Mouse (Mus musculus) olfactory bulb, adult 2 months (tissue): Measurements from ENCODE around the gene Klhl36. TPM values are rescaled to one million over a fixed set of nuclear protein-coding genes. Genes with fewer than 3 reads are reported as not detected.
"Not testable (repeated sequence)": the region's sequence is repeated elsewhere in the genome, so short reads cannot be mapped to it uniquely, and the experiment has no call there.

Experiments used
- H3K27ac ChIP-seq: fragments of 200-500 bp; 2 replicates; pipeline ENCODE4 v1.5.1; 2012; ENCODE audit warnings: low read depth, low read length; ENCODE audit not compliant: insufficient read depth
- H3K4me1 ChIP-seq: fragments of 200-500 bp; 2 replicates; pipeline ENCODE4 v1.6.1; 2012; ENCODE audit warnings: low read length; ENCODE audit not compliant: control insufficient read depth, insufficient read depth
- H3K4me3 ChIP-seq: fragments of 200-500 bp; 2 replicates; pipeline ENCODE4 v1.5.1; 2012; ENCODE audit warnings: mild to moderate bottlenecking, low read depth, low read length, moderate library complexity; ENCODE audit not compliant: insufficient read depth
- CTCF ChIP-seq: fragments of 200-500 bp; IDR thresholded peaks from 2 replicates; pipeline ENCODE4 v1.5.1; 2012; ENCODE audit warnings: low read depth, mild to moderate bottlenecking, low read length, moderate library complexity; ENCODE audit not compliant: insufficient read depth
- POLR2A ChIP-seq: fragments of 200-500 bp; IDR thresholded peaks from 2 replicates; pipeline ENCODE4 v1.6.1; 2012; ENCODE audit warnings: mild to moderate bottlenecking, low read depth, low read length, moderate library complexity; ENCODE audit not compliant: insufficient read depth
- WGBS: fragments of 180-500 bp; shearing (Covaris S2); methylation state at CpG from one replicate; pipeline ENCODE4 v1.1.7; 2018; 5-methylcytosine and 5-hydroxymethylcytosine counted together
- polyA plus RNA-seq: library from polyadenylated mRNA; stranded (reverse); fragments of >200 nt; gene quantifications from 2 replicates; pipeline ENCODE4 v1.2.4, GENCODE M21; 2012; ENCODE audit warnings: low replicate concordance; ENCODE audit not compliant: missing spikeins, insufficient read depth, insufficient read length

Klhl36 gene
- polyA plus RNA-seq, 1 experiment: not detected

DNA sequence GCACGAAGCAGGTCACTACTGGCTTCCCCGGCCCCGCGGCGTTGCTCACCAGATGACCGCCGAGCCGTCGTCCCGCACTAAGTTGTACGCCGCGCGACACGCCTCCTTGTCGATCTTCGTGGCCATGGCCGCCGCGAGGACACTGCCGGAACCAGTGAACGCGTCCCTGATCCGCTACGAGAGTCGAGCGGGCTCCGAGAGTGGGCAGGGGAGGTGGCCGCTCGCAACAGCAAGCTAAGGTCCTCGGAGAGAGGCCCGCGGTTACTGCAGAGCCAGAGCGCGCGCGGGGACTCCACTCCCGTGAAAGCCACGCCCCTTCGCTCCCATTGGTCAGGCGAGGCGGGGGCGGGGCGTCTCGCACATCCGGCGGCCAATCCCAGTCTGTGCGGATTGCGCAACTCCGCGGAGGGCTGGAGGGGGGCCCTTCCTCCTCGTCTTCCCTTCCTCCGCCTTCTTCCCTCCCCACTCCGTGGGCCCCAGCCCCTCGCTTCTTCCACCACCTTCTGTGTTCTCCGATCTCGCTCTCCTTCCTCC is 21.7 kb upstream of the Klhl36 start, which contains the start of gene Cotl1:
Gene Cotl1, minus strand, starts transcription at position 270 of the 534 bp plus-strand sequence.
- peak within 1 kb of the TSS; percentile 94 for H3K27ac ChIP-seq
- TF ChIP-seq POLR2A (peak; percentile 99), CTCF (no peak)
- under 1% methylated on average over 52 of the region's 57 CpGs for WGBS
- peak within 1 kb of the TSS; percentile 85 for H3K4me3 ChIP-seq
- peaks cover 34% of the 10 kb centered on the region for H3K4me1 ChIP-seq

DNA sequence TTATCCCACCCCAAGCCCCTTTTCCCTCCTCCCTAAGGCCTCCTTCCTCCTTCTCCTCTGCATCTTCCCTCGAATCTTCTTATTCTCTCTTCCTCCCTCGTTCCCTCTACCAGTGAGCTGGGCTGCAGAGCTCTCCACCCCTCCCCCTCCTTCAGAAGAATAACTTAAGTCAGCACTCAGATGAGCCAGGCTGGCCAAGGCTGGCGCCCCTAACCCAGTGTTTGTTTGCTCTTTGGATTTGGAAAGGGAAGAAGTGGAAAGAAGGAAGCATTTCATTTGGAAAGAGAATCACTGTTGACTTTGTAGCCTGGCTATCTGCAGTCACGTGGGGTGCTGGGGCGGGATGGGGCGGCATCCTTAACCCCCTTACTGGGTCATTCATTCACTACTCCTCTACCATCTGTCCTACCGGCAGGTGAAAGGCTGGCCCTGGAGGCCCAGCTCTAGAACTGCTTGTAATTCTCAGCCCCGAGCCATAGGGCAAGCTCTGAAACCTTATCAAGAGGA is 21.1 kb upstream of the Klhl36 start:
- TF ChIP-seq CTCF: no peak
- no peak for TF ChIP-seq POLR2A
- WGBS: 23% methylated on average over 8 of the region's 8 CpGs
- H3K4me1 ChIP-seq: peaks cover 34% of the 10 kb centered on the region
- peak overlapping the region; percentile 94 for H3K27ac ChIP-seq
- H3K4me3 ChIP-seq: peak overlapping the region; percentile 56

DNA sequence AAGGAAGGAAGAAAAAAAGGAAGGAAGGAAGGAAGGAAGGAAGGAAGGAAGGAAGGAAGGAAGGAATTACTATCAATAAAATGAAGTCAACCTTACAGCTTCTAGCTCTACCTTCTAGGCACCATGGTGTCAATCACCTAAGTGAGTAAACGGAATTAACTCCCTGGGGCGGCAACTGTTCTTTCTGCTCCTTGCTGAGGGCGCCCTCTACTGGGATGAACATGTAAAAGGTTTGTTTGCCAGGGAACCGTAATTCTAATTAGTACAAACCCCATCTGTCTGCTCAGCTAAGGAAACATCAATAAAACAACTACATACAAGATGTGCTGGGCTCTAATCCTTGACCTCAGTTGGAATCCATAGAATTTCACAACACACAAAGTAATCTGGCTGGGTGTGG is 18.6 kb upstream of the Klhl36 start:
- Histone ChIP-seq H3K4me3 (no peak overlapping the region), H3K27ac (no peak overlapping the region), H3K4me1 (peaks cover 18% of the 10 kb centered on the region)
- TF ChIP-seq POLR2A: no peak
- no peak for TF ChIP-seq CTCF
- under 1% methylated on average over 4 of the region's 4 CpGs for WGBS

DNA sequence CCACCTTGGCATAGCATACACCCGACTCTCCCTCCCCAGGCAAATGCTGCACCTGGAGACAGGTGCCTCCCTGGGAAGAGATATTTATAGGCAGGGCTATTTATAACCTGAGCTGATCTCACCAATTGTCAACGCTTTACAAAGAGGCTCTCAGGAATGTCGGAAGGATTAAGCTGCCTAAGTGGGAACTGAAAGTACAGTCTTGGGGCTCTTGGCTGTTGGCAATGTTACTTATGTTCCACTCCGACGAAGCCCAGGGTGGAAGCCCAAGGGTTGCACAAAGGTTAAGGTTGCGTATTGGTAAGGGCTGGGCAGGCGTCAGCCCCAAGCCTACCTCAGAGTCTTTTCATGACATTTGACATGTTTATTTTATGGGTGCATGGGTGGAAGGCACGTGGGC is 17.5 kb upstream of the Klhl36 start:
- no peak overlapping the region for H3K4me3 ChIP-seq
- H3K27ac ChIP-seq: no peak overlapping the region
- TF ChIP-seq POLR2A (no peak), CTCF (no peak)
- H3K4me1 ChIP-seq: peaks cover 11% of the 10 kb centered on the region
- 41% methylated on average over 8 of the region's 8 CpGs for WGBS

DNA sequence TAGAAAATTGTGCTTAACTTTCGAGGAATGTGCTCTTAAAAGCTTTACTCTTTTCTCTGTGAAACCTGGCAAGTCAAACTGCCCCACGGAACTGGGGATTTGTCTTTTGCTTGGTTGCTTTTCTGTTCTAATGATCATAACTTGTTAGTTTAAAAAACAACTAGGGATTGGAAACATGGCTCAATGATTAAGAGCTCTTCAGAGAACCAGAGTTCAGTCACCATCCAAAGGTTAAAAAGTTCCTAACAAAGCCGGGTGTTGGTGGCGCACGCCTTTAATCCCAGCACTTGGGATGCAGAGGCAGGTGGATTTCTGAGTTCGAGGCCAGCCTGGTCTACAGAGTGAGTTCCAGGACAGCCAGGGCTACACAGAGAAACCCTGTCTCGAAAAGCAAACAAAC is 16.3 kb upstream of the Klhl36 start:
- not testable (repeated sequence) for H3K4me1 ChIP-seq, H3K27ac ChIP-seq, H3K4me3 ChIP-seq
- 87% methylated on average over 7 of the region's 7 CpGs for WGBS

DNA sequence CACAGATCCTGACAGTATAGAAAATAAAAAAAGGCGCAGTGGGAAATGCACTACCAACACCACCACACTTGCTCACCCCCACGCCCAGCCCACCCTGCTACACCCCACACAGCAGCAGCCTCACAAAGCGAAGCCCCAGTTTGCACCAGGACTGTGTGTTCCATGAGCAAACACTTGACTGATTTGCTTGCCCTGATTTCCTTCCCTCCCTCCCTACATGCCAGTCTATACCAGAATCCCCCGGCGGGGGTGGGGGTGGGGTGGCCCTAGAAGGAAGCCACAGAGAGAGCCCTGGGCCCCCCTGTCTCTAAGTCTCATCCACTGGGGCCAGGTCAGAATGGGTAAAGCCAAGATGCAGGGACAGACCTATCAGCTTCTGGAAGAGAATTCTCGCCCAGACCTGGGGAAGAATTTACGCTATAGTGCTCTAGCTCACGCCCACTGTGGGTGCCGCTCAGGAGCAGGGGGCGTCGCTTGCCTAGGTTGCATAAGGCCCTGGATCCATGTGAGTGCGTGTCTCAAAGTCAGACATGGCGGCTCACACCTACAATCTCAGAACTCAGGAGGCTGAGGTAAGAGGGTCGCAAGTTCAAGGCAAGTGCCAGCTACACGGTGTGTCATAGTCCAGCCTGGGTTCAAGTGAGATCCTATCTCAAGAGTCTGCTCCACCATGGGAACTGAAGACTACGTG is 14.7 kb upstream of the Klhl36 start:
- Histone ChIP-seq H3K4me1 (peaks cover 4% of the 10 kb centered on the region; the same call in 1 of the 2 replicates), H3K27ac (no peak overlapping the region), H3K4me3 (no peak overlapping the region)
- TF ChIP-seq POLR2A (no peak), CTCF (no peak)
- WGBS: 89% methylated on average over 16 of the region's 16 CpGs

DNA sequence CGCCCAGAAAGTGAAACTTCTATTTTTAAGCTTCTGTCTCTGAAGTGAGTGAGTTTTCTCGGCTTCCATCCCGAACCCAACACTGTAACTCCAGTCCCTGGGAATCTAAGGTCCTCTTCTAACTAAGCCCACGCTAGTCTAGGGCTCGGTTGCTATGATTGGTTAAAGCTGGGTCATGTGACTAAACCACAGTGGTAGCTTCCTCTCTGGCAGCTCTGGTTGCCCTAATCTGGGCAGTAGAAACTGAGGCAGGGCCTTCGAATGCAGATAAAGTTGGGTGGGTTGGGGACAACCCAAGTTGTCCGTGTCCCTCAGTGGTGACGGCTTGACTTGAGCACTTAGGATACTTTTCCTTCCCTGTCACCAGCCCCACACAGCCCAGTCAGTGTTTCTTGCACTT is 8.5 kb upstream of the Klhl36 start:
- no peak overlapping the region for H3K27ac ChIP-seq
- no peaks in the 10 kb centered on the region for H3K4me1 ChIP-seq
- no peak for TF ChIP-seq POLR2A
- no peak for TF ChIP-seq CTCF
- no peak overlapping the region for H3K4me3 ChIP-seq
- WGBS: 80% methylated on average over 8 of the region's 8 CpGs

DNA sequence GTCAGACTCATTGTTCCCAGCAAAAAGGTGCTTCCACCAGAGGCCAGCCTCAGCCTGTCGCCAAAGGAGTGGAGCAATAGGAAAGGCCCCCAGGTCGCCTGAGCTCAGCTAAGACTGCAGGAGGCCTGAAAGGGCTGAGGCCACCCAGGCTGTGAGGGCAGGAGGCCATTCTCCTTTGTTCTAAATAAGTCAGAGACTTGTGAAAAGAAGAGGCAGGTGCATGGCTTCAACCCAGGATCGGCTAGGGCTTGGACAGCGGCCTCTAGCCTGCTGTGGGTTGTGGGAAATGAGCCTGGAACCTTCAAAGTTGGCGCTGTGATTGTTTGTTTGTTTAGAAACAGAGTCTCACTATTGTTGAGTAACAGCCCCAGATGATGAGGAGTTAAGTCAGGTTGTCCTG is 8.0 kb upstream of the Klhl36 start:
- H3K4me3 ChIP-seq: no peak overlapping the region
- H3K27ac ChIP-seq: no peak overlapping the region
- TF ChIP-seq CTCF (no peak), POLR2A (no peak)
- no peaks in the 10 kb centered on the region for H3K4me1 ChIP-seq
- WGBS: 65% methylated on average over 5 of the region's 5 CpGs

DNA sequence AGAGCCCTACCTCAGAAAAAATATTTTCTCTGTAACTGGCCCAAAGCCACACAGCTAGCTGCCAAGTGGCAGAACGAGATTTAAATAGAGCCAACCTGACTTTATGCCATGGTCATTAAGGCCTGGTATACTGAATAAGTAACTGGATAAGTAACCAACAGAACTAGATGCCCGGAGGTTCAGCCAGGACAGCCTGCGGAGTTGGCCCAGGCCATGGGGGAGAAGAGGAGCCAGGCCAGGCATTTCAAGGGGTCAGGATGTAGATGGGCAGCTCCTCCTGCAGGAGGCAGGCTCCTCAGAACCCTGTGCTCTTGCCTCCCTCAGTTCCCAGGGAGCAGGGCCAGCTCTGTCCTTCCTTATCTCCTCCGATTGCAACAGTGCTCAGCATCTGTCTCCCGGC is 6.4 kb upstream of the Klhl36 start:
- Histone ChIP-seq H3K4me3 (no peak overlapping the region), H3K27ac (no peak overlapping the region), H3K4me1 (no peaks in the 10 kb centered on the region)
- WGBS: 82% methylated on average over 5 of the region's 5 CpGs
- TF ChIP-seq CTCF (no peak), POLR2A (no peak)

DNA sequence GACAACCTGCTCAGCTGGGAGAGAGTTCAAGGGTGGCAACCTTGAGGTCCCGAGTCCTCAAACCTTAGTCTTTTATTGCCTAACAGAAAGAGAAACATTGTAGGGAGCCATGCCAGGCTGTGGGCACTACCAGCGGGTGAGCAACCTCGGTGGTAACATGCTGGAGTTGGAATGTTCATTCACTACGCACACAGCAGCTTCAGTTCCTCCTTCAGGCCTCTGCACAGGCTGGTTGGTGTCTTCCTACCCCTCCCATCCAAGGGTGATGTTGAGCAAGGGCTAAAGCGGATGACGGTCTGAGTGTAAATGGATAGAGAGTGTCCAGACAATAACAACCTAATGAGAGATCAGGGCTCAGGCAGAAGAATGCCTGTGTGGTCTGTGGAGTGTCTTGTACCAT is 4.3 kb upstream of the Klhl36 start:
- Histone ChIP-seq H3K4me1 (peaks cover 6% of the 10 kb centered on the region), H3K27ac (no peak overlapping the region), H3K4me3 (no peak overlapping the region)
- TF ChIP-seq POLR2A (no peak), CTCF (no peak)
- 66% methylated on average over 6 of the region's 6 CpGs for WGBS
